Mouse (Mus musculus): Measurements from ENCODE around the gene Slc39a3. TPM values are rescaled to one million over a fixed set of nuclear protein-coding genes. Genes with fewer than 3 reads are reported as not detected.
"Not testable (repeated sequence)": the region's sequence is repeated elsewhere in the genome, so short reads cannot be mapped to it uniquely, and the experiment has no call there.

Gene Slc39a3
- polyA plus RNA-seq, 1 experiment from 2014 or later, result 14.5 TPM

DNA sequence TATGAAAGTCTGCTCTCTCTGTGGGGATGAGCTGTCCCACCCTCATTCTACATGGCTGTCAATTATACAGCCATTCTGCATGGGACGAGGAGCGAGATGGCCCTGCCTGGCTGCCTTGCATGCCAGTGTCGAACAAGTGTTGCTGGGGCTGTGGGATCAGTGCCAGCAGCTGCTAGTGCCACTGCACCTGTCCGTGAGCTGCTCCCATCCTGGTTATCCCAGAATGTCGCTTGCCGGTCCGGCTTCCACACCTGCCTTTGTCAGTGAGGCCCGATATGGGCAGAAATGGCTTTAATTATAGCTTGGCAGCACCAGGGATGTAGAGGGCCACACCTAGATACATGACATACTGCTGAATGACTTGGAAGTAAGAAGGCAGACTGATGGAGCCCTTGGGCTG lies 35.1 kb upstream of the Slc39a3 start:
- H3K4me1 ChIP-seq (ENCODE audit: control insufficient read depth, insufficient read depth, low read length), result peaks cover 10% of the 10 kb centered on the region
- WGBS, result 94% methylated on average over 8 of the region's 8 CpGs
- no peaks in the 10 kb centered on the region for H3K9me3 ChIP-seq (ENCODE audit: control insufficient read depth, low read length)
- H3K27ac ChIP-seq (ENCODE audit: low read depth, low read length), result no peak overlapping the region
- no peak overlapping the region for H3K9ac ChIP-seq (ENCODE audit: low read length)
- no peak overlapping the region for H3K4me2 ChIP-seq (ENCODE audit: low read depth)
- H3K4me3 ChIP-seq (ENCODE audit: low read depth, low read length), result no peak overlapping the region
- no peak for ATAC-seq (ENCODE audit: insufficient read depth, low FRiP score, low TSS enrichment)
- H3K36me3 ChIP-seq (ENCODE audit: control insufficient read depth, insufficient read depth, low read length), result peaks cover 11% of the 10 kb centered on the region
- no peaks in the 10 kb centered on the region for H3K27me3 ChIP-seq (ENCODE audit: control insufficient read depth, insufficient read depth, low read length)
- DNase-seq (ENCODE audit: low spot score), result no peak

DNA sequence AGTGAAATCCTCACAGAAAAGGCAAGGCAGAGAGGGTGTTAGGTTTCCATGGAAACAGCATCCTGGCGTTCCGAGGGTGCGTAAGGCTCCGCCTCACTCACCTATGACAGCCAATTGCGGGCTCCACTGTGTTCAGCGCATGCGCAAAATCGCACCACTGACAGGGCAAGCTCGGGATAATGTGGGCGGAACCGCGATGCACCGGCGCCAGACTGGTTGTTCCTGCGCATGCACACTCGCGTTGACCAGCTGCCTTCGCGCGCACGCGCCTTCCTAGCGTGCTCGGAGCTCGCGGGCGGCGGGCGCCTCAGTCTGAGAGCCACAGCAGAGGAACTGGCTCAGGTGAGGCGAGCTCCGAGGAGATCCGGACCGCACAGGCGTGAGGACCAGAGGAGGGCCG lies 32.6 kb upstream of the Slc39a3 start, which contains the start of gene Thop1:
Thop1 (plus strand) TSS at position 200 of the 400 bp plus-strand sequence.
- no peaks in the 10 kb centered on the region for H3K27me3 ChIP-seq (ENCODE audit: control insufficient read depth, insufficient read depth, low read length)
- H3K4me2 ChIP-seq (ENCODE audit: low read depth), result peak within 1 kb of the TSS; percentile 70
- DNase-seq (ENCODE audit: low spot score), result peak; percentile 98
- H3K36me3 ChIP-seq (ENCODE audit: control insufficient read depth, insufficient read depth, low read length), result peaks cover 6% of the 10 kb centered on the region
- WGBS, result under 1% methylated on average over 34 of the region's 35 CpGs
- 0 out of 2 replicates have a peak within 1 kb of the TSS, but pooled peaks have one; percentile 29 for H3K27ac ChIP-seq (ENCODE audit: low read depth, low read length)
- no peaks in the 10 kb centered on the region for H3K9me3 ChIP-seq (ENCODE audit: control insufficient read depth, low read length)
- peak within 1 kb of the TSS; percentile 75 for H3K4me3 ChIP-seq (ENCODE audit: low read depth, low read length)
- ATAC-seq (ENCODE audit: insufficient read depth, low FRiP score, low TSS enrichment), result peak; percentile 97
- H3K4me1 ChIP-seq (ENCODE audit: control insufficient read depth, insufficient read depth, low read length), result peaks cover 10% of the 10 kb centered on the region
- H3K9ac ChIP-seq (ENCODE audit: low read length), result peak within 1 kb of the TSS; percentile 79

DNA sequence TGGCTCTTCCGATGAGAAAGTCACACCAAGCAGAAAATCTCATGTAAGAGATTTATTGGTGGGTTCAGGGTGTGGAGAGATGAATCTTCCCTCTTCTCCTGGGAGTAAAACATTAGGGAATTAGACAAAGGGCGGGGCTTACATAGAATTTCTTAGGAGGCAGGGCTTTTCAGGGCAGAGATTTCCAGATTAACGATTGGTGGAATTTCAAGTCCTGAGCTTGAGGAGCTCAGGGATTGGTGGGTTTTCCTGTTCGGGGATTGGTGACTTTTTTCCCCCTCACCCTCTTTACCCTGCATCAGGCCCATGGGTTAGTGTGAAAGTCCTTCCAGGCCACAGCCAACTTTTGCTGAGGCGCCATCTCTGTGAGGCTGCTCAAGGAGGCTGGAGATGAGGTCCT lies 31.5 kb upstream of the Slc39a3 start:
- DNase-seq (ENCODE audit: low spot score) (no peak), ATAC-seq (ENCODE audit: insufficient read depth, low FRiP score, low TSS enrichment) (no peak)
- no peak overlapping the region for H3K9ac ChIP-seq (ENCODE audit: low read length)
- WGBS, result 75% methylated on average over 5 of the region's 5 CpGs
- no peaks in the 10 kb centered on the region for H3K9me3 ChIP-seq (ENCODE audit: control insufficient read depth, low read length)
- peaks cover 6% of the 10 kb centered on the region for H3K36me3 ChIP-seq (ENCODE audit: control insufficient read depth, insufficient read depth, low read length)
- peaks cover 10% of the 10 kb centered on the region for H3K4me1 ChIP-seq (ENCODE audit: control insufficient read depth, insufficient read depth, low read length)
- H3K4me3 ChIP-seq (ENCODE audit: low read depth, low read length), result no peak overlapping the region
- H3K27me3 ChIP-seq (ENCODE audit: control insufficient read depth, insufficient read depth, low read length), result no peaks in the 10 kb centered on the region
- H3K27ac ChIP-seq (ENCODE audit: low read depth, low read length), result no peak overlapping the region
- no peak overlapping the region for H3K4me2 ChIP-seq (ENCODE audit: low read depth)

DNA sequence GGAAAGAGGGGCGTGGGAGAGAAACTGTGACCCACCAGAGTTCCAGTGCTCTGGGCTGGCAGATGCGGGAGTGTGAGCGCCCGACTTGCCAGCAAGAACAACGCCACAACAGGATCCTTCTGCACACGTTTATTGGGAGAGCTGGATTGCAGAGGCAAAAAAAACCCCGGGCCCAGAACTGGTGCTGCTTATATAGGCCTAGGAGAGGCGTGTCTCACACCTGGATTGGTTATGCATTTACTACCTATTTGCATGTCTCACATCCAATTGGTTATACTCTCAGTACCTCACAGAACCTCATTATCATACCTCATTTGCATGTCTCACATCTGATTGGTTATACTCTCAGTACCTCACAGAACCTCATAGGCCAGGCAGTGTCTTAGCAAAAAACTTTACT lies 27.3 kb upstream of the Slc39a3 start:
- 86% methylated on average over 8 of the region's 8 CpGs for WGBS
- not testable (repeated sequence) for H3K36me3 ChIP-seq (ENCODE audit: control insufficient read depth, insufficient read depth, low read length); H3K4me3 ChIP-seq (ENCODE audit: low read depth, low read length); DNase-seq (ENCODE audit: low spot score); H3K9ac ChIP-seq (ENCODE audit: low read length); H3K27ac ChIP-seq (ENCODE audit: low read depth, low read length); ATAC-seq (ENCODE audit: insufficient read depth, low FRiP score, low TSS enrichment); H3K4me2 ChIP-seq (ENCODE audit: low read depth); H3K4me1 ChIP-seq (ENCODE audit: control insufficient read depth, insufficient read depth, low read length); H3K27me3 ChIP-seq (ENCODE audit: control insufficient read depth, insufficient read depth, low read length); H3K9me3 ChIP-seq (ENCODE audit: control insufficient read depth, low read length)

DNA sequence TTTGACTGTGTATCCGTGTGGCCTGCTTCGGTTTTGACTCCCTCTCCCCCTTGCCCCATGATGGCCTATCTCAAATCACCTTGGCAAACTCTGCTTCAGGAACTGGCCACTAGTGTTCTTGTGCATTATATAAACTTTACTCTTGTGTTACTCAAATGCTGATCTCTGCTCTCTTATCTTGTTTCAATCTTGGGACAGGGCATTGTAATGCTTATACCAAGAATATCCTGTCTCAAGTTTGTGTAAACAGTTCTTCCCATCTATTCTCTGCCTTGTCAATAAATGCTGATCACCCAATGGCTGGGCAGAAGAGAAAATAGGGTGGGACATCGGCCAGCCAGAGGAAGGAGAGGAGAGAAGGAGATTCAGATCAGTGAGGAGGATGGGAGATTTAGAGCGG lies 25.5 kb upstream of the Slc39a3 start:
- no peak overlapping the region for H3K4me2 ChIP-seq (ENCODE audit: low read depth)
- no peak for ATAC-seq (ENCODE audit: insufficient read depth, low FRiP score, low TSS enrichment)
- no peak overlapping the region for H3K9ac ChIP-seq (ENCODE audit: low read length)
- H3K4me3 ChIP-seq (ENCODE audit: low read depth, low read length), result no peak overlapping the region
- no peaks in the 10 kb centered on the region; the same call in 1 of the 2 replicates for H3K36me3 ChIP-seq (ENCODE audit: control insufficient read depth, insufficient read depth, low read length)
- WGBS, result 63% methylated on average over 4 of the region's 4 CpGs
- H3K4me1 ChIP-seq (ENCODE audit: control insufficient read depth, insufficient read depth, low read length), result peaks cover 7% of the 10 kb centered on the region
- H3K27me3 ChIP-seq (ENCODE audit: control insufficient read depth, insufficient read depth, low read length), result no peaks in the 10 kb centered on the region
- no peaks in the 10 kb centered on the region for H3K9me3 ChIP-seq (ENCODE audit: control insufficient read depth, low read length)
- H3K27ac ChIP-seq (ENCODE audit: low read depth, low read length), result no peak overlapping the region
- no peak for DNase-seq (ENCODE audit: low spot score)

DNA sequence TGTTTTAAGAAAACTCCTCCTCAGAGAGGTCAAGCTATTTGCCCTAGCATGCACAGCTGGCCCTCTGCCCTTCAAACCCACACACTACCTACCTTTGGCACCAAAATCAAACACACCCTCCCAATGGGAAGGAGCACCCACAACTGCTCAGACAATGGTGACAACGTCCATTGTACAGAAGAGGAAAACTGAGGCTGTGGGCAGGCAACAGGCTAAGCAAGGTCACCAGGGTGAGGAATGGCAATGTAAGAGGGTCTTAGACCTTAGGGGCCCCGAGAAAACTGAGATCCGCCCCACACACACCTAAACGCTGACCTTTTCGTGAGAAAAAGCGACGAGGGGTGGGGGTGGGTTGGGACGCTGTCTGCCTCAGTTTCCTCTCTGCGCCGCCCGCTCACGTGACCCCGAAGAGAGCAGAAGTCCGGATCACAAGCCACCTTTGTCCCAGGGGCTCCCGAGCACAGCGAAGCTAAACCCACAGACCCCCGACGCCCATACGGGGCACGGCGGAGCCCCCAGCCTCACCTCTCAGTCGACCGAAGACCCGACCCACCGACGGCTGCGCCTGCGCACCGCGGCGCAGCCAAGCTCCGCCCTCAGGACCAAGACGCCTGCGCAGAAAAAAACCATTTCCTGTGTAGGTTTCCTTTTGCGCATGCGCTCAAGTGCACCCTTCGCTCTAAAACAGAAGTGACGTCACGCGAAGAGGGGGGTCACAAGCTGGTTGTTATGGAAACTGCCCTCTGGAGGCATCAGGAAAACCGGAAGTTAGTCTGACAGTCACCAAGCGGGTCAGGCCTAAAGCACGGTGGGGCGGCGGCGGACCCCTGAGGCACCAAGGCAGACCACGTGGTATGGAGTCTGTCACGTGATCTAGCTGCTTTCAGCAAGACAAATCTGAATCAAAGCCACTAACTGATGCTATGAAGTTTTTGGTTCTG lies 22.6 kb upstream of the Slc39a3 start, which contains the start of gene Sgta:
Sgta (minus strand) TSS at position 579 of the 941 bp plus-strand sequence.
- H3K4me3 ChIP-seq (ENCODE audit: low read depth, low read length), result peak within 1 kb of the TSS; percentile 87
- H3K4me1 ChIP-seq (ENCODE audit: control insufficient read depth, insufficient read depth, low read length), result peaks cover 7% of the 10 kb centered on the region
- H3K27ac ChIP-seq (ENCODE audit: low read depth, low read length), result no peak within 1 kb of the TSS
- DNase-seq (ENCODE audit: low spot score), result peak; percentile 100
- H3K9me3 ChIP-seq (ENCODE audit: control insufficient read depth, low read length), result no peaks in the 10 kb centered on the region
- ATAC-seq (ENCODE audit: insufficient read depth, low FRiP score, low TSS enrichment), result peak; percentile 94
- peak within 1 kb of the TSS; percentile 86 for H3K4me2 ChIP-seq (ENCODE audit: low read depth)
- no peaks in the 10 kb centered on the region; the same call in 1 of the 2 replicates for H3K36me3 ChIP-seq (ENCODE audit: control insufficient read depth, insufficient read depth, low read length)
- peak within 1 kb of the TSS; percentile 73 for H3K9ac ChIP-seq (ENCODE audit: low read length)
- H3K27me3 ChIP-seq (ENCODE audit: control insufficient read depth, insufficient read depth, low read length), result no peaks in the 10 kb centered on the region
- under 1% methylated on average over 48 of the region's 48 CpGs for WGBS

DNA sequence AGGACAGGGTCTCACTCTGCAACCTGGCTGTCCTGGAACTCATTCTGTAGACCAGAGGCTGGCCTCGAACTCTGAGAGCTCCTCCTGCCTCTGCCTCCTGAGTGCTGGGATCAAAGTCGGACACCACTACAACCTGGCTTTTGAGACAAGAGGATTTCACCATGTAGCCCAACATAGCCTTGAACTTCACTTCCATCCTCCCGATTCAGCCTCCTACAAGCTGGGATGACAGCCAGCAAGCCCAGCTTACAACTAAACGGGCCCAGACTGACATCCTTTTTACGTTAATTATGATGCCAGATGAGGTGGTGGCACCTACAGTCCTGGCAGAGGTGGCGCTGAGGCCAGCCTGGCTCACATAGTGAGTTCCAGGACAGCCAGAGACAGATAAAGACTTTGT lies 21.7 kb upstream of the Slc39a3 start:
- no peaks in the 10 kb centered on the region for H3K9me3 ChIP-seq (ENCODE audit: control insufficient read depth, low read length)
- DNase-seq (ENCODE audit: low spot score) (no peak), ATAC-seq (ENCODE audit: insufficient read depth, low FRiP score, low TSS enrichment) (no peak)
- H3K4me3 ChIP-seq (ENCODE audit: low read depth, low read length), result peak overlapping the region; percentile 87
- H3K4me1 ChIP-seq (ENCODE audit: control insufficient read depth, insufficient read depth, low read length), result peaks cover 7% of the 10 kb centered on the region
- H3K4me2 ChIP-seq (ENCODE audit: low read depth), result no peak overlapping the region
- H3K36me3 ChIP-seq (ENCODE audit: control insufficient read depth, insufficient read depth, low read length), result no peaks in the 10 kb centered on the region; the same call in 1 of the 2 replicates
- H3K9ac ChIP-seq (ENCODE audit: low read length), result no peak overlapping the region
- no peak overlapping the region for H3K27ac ChIP-seq (ENCODE audit: low read depth, low read length)
- no peaks in the 10 kb centered on the region for H3K27me3 ChIP-seq (ENCODE audit: control insufficient read depth, insufficient read depth, low read length)
- 90% methylated on average over 6 of the region's 6 CpGs for WGBS

DNA sequence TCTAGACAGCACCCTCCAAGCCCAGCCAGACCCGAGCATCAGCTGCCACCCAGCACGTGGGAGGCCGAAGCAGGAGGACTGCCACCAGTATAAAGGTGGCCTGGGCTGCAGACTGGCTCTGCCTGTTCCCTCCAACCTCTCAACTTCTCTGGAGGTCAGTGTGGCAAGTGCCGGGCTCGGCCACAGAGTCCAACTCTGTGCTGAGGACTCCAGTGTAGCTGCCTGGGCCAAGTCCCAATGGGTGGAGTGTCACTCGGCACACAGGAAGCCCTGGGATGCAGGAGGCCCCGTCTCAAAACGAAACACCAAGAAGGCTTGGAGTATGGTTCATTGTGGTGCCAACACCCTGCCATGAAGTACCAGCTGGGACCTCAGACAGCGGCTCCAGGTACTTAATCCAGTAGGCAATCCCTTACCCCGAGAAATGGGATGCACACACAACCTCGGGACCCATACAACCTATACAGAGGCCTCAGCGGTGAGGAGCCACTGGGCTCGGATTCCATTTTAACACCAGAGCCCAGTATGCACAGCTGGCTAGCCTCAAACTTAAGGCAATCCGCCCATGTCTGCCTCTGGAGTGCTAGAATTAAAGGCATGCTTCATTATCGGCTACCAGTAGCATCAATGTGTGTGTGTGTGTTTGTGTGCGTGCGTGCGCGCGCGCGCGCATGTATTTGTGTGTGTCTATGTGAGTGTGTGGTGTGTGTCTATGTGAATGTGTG lies 20.3 kb upstream of the Slc39a3 start:
- no peak for DNase-seq (ENCODE audit: low spot score)
- Histone ChIP-seq H3K9ac (ENCODE audit: low read length) (no peak overlapping the region), H3K9me3 (ENCODE audit: control insufficient read depth, low read length) (no peaks in the 10 kb centered on the region), H3K27me3 (ENCODE audit: control insufficient read depth, insufficient read depth, low read length) (no peaks in the 10 kb centered on the region), H3K4me1 (ENCODE audit: control insufficient read depth, insufficient read depth, low read length) (peaks cover 7% of the 10 kb centered on the region), H3K4me3 (ENCODE audit: low read depth, low read length) (no peak overlapping the region), H3K36me3 (ENCODE audit: control insufficient read depth, insufficient read depth, low read length) (no peaks in the 10 kb centered on the region; the same call in 1 of the 2 replicates), H3K27ac (ENCODE audit: low read depth, low read length) (no peak overlapping the region), H3K4me2 (ENCODE audit: low read depth) (no peak overlapping the region)
- WGBS, result 94% methylated on average over 23 of the region's 23 CpGs
- no peak for ATAC-seq (ENCODE audit: insufficient read depth, low FRiP score, low TSS enrichment)
